Mouse (Mus musculus) c-Kit-positive CD71-positive TER-119-positive erythroid progenitor cells, embryonic 14.5 days (primary cell): Measurements from ENCODE around the gene Sectm1b.
"Not testable (repeated sequence)": the region's sequence is repeated elsewhere in the genome, so short reads cannot be mapped to it uniquely, and the experiment has no call there.

Source experiments
- DNase-seq: peaks from one replicate; pipeline ENCODE4 v3.0.0-alpha.2; 2013; ENCODE audit warnings: low spot score

Sectm1b gene

DNA sequence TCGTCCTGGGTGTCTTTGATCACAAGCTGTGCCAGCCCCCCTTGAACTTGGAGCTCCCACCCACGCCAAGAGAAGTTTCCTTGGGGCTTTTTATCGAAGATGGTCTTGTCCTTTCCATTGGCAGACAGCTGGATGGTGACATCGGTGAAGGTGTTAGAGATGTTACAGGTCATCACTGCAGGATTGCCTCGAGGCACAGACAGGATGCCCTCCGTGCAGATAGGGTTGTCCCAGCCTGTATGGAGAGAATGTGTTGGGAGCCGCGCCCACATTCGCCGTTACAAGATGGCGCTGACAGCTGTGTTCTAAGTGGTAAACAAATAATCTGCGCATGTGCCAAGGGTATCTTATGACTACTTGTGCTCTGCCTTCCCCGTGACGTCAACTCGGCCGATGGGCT is 6.3 kb upstream of the Sectm1b start:
- not testable (repeated sequence) for DNase-seq

DNA sequence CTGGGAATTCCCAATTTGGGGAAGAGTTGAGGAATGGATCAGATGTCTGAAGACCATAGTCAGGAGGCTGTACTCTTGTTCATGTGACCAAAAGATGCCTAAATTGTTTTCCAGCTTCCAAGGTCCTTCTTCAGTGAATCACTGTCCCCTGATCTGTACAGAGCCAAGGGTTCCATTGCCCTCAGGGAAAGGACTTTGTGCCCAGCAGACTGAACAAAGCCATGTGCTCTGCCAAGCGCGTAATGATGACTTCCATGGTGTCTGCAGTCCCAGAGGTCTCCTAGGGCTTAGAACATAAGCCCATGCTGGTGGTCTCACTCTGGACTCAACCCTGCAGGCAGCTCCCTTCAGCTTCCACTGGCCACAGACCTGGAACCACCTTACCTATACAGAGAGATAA is 4.5 kb upstream of the Sectm1b start:
- no peak for DNase-seq

DNA sequence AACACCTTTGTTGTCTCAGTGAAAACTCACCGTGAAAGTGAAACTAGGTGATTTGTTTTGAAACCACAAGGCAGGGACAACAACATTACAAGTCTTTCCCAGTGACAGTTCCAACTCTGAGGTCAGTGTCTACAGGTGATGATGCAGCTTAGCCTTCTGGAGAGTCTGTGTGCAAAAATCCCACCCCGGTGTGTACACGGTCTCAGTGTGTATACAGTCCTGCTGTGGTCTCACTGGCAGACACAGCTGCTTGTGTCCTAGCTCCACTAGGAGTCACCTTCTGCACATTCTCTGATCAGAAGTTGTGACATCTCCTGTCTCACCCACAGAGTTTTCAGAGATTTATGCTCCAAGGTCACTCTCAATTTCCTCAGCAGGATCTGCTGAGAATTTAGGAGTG is 828 bp upstream of the Sectm1b start:
- DNase-seq, result no peak

DNA sequence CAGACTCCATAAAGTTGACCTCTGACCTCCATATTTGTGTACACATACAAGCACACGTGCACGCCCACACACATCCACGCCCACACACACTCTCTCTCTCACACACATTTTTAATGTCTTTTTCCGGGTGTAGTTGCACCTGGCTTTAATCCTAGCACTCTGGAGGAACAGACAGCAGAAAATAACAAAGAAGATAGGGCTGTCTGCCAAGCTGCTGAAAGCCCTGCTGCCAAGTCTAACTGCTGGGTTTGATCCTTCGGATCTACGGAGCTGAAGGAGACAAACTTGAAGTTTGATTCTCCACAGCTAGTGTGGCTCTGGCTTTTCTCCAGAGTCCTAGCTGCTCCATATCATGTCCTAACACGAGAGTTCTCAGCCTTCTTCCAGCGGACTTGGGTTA is 1.8 kb downstream of the Sectm1b start:
- DNase-seq, result no peak

DNA sequence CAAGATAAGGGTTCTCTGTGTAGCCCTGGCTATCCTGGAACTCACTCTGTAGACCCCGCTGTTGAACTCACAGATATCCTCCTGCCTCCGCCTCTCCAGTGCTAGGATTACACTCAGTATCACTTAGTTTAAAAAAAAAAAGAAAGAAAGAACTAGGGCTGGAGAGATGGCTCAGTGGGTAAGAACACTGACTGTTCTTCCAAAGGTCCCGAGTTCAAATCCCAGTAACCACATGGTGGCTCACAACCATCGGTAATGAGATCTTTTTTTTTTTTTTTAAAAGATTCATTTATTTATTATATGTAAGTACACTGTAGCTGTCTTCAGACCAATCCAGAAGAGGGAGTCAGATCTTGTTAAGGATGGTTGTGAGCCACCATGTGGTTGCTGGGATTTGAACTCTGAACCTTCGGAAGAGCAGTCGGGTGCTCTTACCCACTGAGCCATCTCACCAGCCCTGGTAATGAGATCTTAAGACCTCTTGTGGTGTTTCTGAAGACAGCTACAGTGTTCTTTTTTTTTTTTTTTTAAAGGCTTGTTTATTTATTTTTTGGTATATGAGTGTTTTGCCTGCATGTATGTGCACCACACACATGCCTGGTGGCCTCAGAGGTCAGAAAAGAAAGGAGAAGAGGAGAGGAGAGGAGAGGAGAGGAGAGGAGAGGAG is 2.8 kb downstream of the Sectm1b start:
- not testable (repeated sequence) for DNase-seq

DNA sequence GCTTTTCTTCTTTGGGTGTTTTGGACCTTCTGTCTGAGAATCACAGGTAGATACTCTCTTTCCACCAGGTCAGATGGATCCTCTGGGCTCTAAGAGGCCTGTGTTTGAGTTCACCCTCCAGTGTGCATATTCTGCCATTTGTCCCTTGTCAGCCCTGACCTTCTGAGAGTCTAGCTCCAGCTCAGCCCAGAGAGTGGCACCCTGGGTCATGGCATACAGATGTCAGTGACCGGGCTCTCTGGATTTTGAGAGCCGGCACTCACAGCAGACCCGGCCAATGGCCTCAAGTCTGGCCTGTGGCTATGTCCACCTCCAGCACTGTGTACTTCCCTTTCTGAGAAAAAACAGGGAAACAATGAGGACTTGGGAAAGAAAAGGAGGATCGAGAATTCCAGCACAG is 3.9 kb downstream of the Sectm1b start:
- DNase-seq, result no peak

DNA sequence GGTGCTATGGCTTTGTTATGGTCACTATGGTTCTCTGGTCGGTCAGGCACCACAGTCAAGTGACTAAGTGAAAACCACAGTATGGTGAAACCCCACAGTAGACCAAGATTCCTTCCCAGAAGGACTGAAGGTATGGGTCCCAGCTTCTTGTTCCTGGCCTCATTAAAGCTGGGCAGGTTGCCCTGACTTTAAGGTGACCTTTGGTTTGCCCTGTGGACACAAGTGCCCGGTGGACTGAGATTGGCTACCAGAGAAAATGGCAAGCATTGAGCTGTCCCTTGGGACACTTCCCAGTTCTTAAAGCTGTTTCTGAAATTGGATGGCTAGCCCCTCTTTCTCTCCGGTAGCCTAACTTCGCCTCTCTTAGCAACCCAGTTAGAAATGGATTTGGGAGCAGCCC is 4.4 kb downstream of the Sectm1b start:
- DNase-seq, result no peak

DNA sequence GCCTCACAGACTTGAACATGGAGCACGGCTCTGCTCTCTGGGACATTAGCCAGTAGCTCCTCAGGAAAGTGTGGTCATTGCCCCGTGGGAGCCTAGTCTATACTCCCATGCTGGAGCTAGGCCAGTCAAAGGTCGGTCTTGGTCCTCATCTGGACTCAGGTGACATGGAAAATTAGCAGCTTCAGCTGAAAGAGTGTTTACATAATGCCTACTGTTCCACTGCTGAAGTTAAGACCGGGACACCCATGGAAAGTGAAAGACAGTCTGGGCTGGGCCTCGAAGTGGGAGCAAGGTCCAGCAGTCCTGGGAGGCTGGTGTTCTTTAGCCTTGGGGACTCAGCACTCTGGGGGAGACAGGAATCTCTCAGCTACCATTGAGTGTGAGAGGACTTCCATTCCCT is 5.2 kb downstream of the Sectm1b start:
- no peak for DNase-seq

DNA sequence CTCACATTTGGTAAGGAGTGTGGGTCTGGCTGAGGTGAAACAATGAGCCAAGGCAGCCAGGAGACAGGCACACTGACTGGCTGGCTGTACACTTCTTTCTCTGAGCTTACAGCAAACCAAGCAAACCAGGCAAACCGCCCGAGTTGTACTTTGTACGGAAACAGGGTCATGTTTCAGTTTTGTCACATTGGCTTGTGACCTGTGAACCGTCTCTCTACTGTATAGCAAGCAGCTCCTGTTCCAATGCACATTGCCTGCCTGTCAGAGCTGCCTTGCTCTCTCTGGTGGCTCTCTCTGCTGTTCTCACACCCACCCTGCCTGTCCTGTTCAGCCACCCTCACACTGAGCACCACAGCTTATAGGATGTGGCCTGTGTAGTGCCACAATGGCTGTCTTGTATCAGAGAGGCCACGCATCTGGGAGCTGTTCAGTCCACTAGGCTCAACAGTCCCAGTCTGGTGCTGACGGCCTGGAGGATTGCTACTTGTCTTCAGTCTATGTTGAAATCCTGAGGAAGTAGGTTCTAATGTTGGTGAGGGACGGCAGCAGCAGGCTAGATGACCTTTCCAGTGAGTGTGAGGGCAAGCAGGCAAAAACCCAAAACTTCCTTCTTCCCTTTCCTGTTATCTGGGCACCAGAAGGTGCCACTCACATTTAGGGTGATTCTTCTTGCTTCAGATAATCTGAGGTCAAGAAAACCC is 6.7 kb downstream of the Sectm1b start:
- no peak for DNase-seq

DNA sequence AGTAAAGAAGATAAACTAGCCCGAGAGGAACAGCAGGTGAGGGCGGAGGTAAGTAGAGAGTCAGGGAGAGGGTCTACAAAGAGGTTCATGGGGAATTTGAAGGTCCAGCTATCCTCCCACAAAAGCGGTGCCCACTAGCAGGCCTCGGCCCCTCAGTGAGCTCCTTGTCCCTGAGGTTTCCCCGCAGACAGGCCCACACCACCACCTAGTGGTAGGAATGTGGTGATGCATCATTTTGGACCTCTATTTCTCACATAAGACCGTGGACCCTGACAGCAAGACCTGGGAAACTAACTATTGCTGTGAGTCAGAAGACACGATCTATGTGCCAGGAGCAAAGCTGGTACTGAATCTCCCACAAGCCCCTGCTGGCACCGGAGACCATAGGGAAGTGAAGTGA is 9.8 kb downstream of the Sectm1b start:
- DNase-seq, result peak; percentile 73

DNA sequence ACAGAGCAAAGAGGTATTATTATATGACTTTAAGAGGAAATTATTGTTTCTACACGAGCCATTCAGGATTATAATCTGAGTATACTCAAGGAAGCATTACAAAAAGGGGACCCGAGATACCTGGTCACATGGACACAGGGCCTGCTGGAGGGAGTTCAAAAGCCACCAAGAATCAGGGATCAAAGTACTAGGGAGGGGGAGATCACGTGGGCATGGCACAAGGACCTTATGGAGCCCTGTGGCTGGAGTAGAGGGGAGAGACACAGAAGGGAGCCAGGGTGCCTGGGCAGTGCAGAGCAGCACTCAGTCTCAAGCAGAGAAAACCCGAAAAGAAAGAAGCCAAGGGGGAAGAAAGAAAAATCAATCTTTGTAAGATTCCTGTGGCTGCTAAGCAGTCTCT is 11.0 kb downstream of the Sectm1b start:
- no peak for DNase-seq

DNA sequence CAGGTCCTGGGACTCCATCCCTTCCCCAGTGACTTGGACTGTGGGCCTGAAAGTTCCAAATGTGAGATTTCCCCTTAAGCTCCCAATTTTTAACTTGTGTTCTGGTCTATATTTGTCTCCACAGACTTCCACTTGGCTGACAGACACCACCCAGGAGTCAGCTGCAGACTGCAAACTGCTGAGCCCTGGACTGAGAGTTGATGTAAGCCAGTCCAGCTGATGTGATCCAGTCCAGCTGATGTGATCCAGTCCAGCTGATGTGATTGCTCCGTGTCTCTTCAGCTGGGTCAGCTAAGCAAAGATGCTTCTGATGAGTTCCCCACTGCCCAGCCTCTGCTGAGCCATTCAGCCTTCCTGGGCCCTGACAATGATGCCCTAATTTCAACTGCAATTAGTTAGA is 11.6 kb downstream of the Sectm1b start:
- no peak for DNase-seq

DNA sequence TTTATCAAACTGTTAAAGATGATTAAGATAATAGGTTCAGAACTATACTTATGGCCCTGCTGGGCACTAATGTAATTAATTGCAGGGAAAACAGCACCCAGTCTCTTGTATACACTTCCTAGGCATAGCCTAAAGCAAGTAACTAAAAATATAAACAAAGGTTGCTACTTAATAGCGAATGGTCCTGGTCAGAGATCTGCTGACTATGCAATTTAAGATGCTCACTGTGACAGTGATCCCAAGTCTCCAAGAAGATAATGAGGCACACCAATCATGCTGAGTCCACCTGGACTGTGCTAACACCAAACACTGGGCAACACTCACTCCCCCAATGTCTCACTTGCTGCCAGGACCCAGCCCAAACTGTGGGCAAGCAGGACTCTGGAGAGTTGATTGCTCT is 13.5 kb downstream of the Sectm1b start:
- no peak for DNase-seq

DNA sequence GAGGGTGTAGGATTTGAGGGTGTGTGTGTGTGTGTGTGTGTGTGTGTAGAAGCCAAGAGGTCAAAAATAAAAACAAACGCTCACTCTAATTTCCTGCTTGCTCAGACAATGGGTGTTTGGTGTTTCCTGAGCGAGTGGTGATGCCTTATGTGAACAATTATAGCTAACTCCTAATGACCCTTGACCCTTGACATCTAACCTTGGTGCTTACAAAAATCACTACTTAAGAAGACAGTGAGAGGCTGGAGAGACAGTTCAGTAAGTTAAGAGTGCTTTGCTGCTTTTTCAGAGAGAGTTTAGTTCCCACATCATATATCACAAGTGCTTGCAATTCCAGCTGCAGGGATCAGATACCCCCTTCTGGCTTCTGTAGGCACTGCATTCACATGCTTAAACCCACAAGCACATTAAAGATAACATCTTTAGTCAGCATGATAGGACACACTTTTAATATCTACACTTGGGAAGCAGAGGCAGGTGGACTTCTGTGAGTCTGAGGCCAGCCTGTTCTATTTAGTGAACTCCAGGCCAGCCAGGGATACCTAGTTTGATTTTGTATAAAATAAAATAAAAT is 15.5 kb downstream of the Sectm1b start:
- DNase-seq, result no peak

DNA sequence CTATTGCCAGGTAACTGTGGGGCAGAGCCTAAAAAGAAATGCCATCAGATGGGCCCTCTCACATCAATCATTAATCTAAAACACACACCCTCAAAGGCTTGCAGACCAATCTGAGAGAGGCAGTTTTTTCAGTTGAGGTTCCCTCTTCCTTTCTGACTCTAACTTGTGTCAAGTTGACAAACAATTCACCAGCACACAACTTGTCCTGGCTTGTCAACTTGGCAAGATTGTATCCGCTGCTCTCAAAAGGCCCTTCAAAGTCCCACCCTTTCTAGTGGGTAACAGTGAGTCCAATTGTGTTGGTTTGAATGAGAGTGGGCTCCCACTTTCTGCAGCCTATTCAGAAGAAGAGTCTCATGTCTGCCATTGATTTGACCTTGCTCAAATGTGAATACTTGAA is 18.1 kb downstream of the Sectm1b start:
- no peak for DNase-seq

DNA sequence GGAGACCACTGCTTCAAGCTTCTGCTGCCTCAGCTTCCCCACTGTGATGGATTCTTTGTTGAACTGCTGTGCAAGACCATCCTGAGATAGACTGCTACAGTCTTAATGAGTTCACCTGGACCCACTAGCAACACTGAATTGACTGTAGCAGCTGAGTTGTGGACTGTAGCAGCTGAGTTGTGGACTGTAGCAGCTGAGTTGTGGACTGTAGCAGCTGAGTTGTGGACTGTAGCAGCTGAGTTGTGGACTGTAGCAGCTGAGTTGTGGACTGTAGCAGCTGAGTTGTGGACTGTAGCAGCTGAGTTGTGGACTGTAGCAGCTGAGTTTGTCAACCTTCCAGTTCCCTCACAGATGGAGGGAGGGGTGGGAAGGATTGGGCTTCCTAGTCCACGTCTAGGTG is 20.3 kb downstream of the Sectm1b start:
- not testable (repeated sequence) for DNase-seq

DNA sequence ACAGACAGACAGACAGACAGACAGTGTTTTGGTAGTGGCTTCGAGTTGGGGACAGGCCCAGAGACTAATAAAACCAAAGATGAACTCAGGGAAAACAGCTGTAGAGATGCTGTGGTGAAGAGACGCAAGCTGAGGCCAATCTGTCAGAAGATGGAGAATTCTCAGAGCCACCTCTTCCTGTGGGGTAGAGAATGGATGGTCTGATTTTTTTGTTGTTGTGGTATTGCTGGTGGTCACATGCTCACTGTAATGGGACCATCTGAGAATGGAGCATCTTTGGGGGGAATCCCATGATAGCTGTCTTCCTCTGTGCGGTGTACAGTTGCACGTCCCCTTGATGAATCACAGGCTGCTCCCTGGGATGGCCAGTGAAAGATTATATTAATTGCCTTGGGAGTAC is 20.9 kb downstream of the Sectm1b start:
- DNase-seq, result no peak

DNA sequence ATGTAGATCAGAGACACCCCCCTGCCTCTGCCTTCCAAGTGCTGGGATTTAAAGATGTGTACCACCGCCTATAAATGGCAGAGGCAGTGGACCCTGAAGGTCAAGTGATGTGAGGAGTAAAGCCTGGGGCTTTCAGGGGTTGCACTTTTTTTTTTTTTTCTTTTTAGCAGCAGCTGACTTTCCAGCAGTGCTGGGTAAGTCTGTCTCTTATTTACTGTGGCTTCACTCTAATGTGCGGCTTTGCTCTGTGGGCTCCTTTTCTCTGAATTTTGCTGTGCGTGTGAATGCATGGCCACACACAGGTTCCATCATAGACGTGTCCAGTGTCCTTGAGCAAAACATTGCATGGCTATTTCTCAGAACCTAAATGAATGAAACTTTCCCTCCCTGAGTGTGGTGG is 21.7 kb downstream of the Sectm1b start:
- no peak for DNase-seq

DNA sequence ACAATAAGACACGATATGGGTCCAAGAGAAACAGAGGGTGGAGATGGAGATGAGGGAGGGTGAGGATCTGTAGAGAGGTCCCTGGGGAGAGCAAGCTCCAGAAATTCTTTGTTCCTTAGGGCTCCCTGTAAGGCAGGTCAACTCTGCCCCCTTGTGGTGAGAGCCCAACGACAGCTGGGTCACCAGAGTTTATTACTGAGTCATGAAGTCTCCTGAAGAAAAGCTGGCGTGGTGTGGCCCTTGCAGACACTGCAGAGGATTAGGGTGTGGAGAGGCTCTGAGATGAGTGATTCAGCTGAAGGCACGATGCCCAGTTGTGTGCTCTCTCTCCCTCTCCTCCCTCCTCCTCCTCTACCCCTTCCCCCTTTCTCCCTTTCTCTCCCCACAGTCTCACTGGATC is 22.2 kb downstream of the Sectm1b start:
- DNase-seq, result peak; percentile 75

DNA sequence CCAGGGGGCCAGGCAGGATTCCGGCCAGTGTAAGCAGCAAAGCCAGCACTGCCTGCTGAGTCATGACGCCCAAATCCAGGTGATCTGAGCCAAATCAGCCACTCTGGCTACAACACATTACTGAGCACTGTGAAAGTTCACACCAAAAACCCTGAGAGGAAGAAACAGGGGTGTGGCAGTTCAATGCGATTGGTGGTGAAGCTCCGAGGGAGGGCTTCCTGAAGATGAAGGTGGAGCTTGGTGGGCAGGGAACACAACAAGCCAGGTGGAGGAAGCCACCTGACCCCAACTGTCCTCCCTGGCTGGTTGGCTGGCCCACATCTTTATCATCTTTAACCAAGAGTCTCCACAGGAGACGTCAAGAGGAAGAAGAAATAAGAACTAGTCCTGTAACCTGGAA is 24.1 kb downstream of the Sectm1b start, which contains the start of gene Cd7:
Gene Cd7, minus strand, starts transcription at position 117 of the 400 bp plus-strand sequence.
- DNase-seq, result no peak

DNA sequence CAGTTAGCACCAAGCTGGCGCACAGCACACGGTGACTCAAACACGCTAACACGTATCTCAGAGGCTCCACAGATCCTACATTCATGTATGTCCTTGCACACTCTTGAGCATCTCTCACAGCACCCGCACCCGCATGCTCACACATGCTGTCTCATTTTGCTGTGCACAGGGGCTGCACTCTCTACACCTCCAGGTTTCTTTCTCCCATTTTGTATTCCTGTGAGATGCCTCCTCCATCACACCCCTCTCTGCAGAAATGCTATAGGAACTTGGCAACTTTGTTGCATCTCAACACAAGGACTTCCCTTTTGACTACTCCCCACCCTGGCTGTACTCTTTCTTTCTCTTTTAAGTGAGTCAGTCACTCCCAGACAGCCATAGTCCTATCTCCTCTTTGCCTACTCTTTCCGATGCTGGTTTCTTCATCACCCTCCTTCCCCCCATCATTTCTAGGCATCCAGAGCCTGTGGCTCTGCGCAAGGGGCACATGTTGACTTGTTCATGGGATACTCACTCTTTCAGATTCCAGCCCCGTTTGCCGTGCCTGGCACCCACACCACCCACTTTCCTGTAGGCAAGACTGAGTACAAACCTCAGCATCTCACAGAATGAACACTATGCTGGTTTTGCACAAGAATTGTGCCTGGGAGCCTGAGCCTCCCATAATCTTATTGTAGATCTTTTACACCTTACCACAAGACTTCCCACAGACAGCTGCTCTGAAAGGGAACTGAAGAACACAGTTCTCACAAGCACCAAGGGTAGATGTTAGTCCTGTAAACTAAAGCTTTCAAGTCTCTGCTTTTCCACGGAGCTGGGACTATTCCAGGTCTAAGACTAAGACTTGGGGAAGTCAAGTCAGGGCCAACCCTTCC is 24.8 kb downstream of the Sectm1b start:
- no peak for DNase-seq

DNA sequence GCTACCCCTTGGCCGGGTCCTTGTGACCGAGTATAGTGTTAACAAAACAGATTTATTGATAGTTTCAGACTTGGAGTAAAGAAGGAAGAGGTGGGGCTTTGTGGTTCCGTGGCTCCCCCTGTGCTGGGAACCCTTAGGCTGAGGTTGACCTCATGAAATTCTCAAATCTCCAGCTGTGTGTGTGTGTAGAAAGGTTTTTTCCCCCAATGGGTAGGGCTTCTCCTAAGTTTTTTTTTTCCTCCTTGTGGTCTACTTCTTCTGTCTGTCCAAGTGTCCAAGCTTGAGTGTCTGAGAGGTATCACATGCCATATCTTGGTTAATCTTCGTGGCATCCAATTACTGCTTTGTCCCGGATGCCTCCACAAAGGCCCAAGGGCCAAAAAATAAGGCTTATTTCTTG is 30.3 kb downstream of the Sectm1b start:
- no peak for DNase-seq

DNA sequence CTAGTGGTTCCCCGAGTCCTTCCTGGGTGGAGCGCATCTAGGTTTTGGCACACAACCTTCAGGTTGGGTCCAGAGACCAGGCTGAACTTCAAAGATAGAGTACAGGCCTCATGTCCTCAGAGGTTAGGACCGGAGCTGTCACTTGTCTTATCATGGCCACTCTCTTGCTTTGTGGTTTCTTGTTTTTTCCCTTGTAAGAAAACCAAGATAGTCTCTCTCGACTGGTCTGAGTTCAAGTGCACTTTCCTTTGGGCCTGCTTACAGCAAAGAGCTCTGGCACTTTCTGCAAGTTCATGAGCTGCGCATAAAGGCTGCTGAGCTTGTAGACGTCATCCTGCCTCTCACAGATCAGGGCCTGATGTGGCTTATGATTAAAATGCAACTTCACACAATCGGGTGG is 36.1 kb downstream of the Sectm1b start:
- no peak for DNase-seq
